Mouse (Mus musculus): Measurements from ENCODE around the gene Ldhd.

The Ldhd gene

GRCm38 (mm10) chr8:111630105-111630521, at the start of gene Ldhd:
Gene Ldhd, minus strand, starts transcription at chr8:111630374.
- DNase-seq: peak; percentile 78 to 84

- no peak for DNase-seq
These were observed 48.7 kb upstream of the Ldhd start for GRCm38 (mm10) chr8:111678848-111679247.

DNA sequence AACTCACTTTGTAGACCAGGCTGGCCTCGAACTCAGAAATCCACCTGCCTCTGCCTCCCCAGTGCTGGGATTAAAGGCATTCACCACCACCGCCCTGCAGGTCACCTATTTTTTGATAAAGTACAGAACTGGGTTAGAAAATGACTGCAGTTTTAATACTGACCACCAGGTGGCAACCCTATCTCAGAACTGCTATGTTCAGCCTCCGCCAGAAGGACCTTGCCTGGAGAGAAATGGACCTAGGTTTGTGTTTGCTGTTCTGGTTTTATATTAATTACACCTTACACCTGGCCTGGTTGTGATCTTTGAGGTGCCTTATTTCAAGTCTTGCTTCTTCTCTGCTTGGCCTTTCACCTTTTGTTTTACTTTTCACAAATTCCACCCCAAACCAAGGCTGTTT, 47.9 kb upstream of the Ldhd start:
- peak; percentile 67 to 71 for DNase-seq

DNA sequence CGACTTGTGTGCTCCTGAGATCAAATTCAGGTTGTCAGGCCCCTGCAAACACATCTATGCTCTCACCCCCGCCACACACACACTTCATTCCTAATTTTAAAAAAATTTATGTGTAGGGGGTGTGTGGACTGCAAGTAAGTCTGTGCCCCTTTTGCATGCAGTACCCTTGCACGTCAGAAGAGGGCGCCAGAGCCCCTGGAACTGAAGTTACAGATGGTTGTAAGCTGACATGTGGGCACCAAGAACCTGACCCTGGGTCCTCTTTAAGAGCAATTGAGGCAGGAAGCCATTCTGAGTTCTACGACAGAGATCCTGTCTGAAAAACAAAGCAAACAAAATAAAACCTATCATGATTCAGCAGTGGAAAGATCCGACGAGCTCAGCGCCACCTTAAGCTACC, 46.1 kb upstream of the Ldhd start:
- peak in 1 of 2 experiments; percentile 17 for DNase-seq

- no peak for DNase-seq
These were observed 36.6 kb upstream of the Ldhd start for GRCm38 (mm10) chr8:111666751-111667150.

GRCm38 (mm10) chr8:111662473-111662872, 32.3 kb upstream of the Ldhd start:
- peak; percentile 75 to 92 for DNase-seq

- no peak for DNase-seq
These were observed 28.7 kb upstream of the Ldhd start for GRCm38 (mm10) chr8:111658819-111659423.

DNA sequence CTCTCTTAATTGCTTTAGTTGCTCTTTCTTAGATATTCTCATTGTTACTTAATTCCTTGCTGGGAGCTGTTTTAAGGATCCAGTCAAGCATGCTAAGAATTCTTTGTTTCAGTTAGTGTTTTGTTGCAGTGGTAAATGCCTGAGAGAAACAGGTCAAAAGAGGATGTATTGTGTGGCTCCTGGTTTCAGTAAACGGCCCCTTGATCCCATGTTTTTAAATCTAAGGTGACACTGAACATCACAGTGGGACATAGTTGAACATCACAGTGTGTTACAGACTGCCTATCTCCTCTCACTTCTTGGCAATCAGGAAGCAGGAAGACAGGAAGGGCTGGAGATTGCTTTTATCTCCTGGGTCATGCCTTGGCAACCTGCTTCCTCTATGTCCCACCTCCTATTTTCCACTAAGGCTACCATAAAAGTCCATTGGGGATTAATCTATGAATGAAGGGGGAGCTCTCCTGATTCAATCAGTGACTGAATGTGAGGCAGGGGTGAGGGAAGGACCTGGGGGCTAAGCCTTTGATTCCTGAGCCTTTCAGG, 27.2 kb upstream of the Ldhd start:
- no peak for DNase-seq

DNA sequence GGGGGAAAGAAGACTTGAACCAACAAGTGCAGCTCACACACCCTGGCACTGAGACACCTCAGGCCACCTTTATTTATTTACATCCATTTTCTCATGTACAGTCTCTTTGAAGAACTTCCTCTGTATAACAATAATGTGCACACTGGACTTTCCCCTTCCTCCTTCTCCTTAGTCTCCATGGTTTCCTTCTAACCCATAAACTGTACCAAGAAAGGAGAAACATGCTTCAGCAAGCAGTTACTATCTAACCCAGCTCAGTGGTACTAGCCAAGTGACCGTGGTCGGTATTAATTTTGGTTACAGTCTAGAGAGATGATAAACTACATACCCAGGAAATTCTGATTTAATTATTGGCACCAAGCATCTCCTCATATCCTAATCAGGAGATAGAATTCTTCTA, 23.4 kb upstream of the Ldhd start:
- peak in 1 of 2 experiments; percentile 34 for DNase-seq

DNA sequence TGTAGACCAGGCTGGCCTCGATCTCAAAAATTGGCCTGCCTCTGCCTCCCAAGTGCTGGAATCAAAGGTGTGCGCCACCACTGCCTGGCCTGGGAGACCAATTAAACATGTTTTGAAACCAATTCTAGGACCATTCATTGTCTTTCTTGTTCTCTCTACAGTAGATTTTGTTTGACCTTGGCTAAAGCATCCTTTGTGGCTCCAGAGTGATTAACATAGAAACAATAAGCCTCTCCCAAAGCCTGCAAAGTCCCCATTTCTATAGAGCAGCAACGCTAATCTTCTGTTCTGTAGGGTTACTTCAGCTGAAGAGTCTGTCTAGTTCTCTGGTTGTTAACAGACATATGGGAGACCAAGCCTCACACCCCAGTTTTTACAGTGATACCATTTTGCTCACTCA, 20.5 kb upstream of the Ldhd start:
- no peak for DNase-seq

- no peak for DNase-seq
These were observed 18.7 kb upstream of the Ldhd start for GRCm38 (mm10) chr8:111648834-111649233.

GRCm38 (mm10) chr8:111645715-111646114, 15.5 kb upstream of the Ldhd start:
- no peak for DNase-seq

DNA sequence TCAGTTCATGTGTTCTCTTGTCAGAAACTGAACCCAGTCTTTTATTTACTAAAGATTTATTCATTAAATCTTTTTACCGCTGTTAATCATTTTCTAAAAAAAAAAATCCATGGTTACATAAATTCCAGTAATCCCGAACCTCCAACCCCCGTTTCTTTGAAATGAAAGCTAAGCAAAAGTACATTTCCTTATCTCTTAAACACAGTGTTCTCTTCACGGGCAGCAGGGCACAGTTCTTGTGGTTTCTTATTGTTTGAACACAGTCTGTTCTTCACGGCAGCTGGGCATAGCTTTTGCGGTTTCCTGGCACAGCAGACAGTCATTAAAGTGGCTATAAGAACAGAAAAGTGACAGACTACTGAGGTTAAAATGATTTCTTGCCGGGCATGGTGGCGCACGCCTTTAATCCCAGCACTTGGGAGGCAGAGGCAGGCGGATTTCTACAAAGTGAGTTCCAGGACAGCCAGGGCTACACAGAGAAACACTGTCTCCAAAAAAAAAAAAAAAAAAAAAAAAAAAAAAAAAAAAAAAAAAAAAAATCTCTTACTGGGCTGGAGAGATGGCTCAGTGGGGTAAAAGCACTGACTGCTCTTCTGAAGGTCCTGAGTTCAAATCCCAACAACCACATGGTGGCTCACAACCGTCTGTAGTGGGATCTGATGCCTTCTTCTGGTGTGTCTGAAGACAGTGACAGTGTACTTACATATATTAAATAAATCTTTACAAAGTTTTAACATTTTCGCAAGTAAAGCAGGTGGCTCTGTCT, 14.3 kb upstream of the Ldhd start:
- DNase-seq: peak; percentile 53 to 63

- DNase-seq: peak; percentile 93
These were observed 13.3 kb upstream of the Ldhd start, which contains the start of gene Zfp1 for GRCm38 (mm10) chr8:111643264-111644141. Gene Zfp1, plus strand, starts transcription at chr8:111643401.

DNA sequence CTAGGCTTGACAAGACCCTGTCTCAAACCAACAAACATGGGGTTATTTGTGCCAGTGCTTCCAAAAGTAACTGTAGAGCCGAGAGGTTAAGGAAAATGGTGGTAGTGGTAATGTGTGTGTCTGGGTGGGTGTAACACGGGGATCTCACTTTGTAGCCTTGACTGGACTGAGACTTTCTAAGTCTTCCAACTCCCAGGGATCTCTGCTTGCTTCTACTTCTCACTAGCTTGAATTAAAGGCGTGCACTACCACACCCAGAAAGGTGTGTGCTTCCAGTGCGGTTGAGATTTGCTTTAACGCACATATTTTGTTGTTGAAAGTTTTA, 12.7 kb upstream of the Ldhd start:
- DNase-seq: no peak

GRCm38 (mm10) chr8:111642496-111642895, 12.3 kb upstream of the Ldhd start:
- DNase-seq: no peak

GRCm38 (mm10) chr8:111641064-111641463, 10.9 kb upstream of the Ldhd start:
- no peak for DNase-seq

DNA sequence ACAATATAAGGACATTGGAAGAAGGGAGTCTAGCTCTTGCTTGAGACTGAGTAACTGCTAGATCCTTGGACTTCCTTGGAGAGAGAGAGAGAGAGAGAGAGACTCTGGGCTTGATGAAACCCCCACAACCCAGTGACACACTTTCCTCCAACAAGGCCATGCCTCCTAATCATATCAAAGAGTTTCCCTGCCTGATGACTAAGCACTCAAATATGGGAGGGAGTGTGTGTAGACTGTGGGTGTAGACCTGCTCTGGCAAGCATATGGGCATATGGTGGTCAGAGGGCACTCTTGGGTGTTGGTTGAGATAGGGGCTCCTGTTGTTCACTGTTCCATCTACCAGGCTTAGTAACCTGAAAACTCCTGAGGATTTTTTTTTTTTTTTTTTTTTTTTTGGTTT, 7.9 kb upstream of the Ldhd start:
- no peak for DNase-seq

- DNase-seq: no peak
These were observed 2.8 kb upstream of the Ldhd start for GRCm38 (mm10) chr8:111632976-111633375.

DNA sequence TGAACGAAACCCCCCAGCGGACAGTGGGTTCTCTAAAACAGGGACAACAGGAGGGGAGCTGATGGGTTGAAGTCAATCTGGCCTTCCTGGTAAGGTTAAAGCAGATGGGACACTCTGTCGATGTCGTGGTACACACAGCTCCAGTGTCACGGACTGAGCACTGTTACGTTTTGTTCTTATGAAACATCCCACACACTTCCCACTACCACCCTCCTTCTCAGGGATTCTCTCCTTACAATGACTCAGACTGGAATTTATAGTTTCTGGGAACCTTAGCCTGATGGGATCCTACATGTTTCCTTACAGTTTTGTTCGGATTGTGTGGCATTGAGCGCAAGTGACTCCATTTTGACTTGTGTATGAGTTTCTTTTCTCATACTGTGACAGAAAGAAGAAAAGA, 1.4 kb upstream of the Ldhd start:
- no peak for DNase-seq

DNA sequence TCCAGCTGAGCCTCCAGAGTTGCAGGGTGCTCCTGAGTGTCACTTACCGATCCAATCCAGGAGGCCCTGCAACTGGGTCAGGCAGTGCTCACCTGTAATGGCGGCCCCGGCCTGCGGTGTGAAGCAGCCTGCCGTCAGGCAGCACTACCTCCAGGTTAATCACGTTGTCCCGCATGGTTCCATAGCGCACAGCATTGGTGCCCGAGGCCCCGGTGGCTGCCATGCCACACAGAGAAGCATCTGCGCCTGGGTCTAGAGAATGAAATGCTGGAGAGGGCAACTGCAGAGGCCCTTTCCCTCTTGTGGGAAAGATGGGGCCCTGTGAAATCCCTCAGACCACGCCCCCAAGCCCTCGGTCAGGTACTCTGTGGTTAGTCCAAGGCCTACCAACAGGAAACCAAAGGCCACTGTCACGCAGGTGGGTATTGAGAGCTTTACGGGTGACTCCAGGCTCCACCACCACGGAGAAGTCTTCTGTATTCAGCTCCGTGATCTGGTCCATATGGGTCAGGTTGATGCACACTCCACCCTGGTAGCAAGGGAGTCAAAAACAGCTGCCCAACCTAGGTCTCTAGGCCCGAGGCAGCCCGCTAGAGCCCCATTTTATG, 1.2 kb downstream of the Ldhd start:
- no peak for DNase-seq

- no peak for DNase-seq
These were observed 1.8 kb downstream of the Ldhd start for GRCm38 (mm10) chr8:111628401-111628800.

DNA sequence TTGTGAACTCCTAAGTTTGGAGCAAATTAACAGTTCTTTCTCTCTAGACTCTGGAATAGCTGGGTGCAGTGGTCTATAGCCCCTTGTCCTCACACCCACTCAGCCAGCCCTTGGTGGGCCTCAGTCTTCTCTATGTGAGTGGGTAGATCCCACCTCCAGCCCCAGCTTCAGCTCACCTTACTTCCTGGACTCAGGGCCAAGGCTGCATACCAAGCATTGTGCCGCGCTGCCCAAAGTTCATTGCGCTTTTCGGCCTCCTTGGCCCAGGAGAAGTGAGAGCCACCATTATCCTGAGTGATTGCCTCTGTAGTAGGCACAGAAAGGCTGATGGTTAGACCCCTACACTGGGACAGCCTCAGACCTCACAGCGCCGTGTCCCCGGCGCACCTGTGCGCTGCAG, 2.3 kb downstream of the Ldhd start:
- DNase-seq: peak; percentile 57 to 63
